Mouse (Mus musculus) liver, embryonic 13.5 days (tissue): ENCODE data around the gene Cacna1c. TPM values are rescaled to one million over a fixed set of nuclear protein-coding genes. Genes with fewer than 3 reads are reported as not detected.

Experiments
- ATAC-seq: fragments of 200-750 bp; cut with Nextera tagmentation; 2 replicates; pipeline ENCODE4 v1.8.0; 2017; ENCODE audit warnings: low read depth, mild to moderate bottlenecking, moderate number of reproducible peaks, moderate library complexity
- DNase-seq: peaks from one replicate; pipeline ENCODE4 v3.0.0; 2022
- H3K27ac ChIP-seq: fragments of 300-500 bp; sonication (generic); 2 replicates; pipeline ENCODE4 v1.5.1; 2015; ENCODE audit warnings: moderate library complexity, mild to moderate bottlenecking, inconsistent platforms
- H3K27me3 ChIP-seq: fragments of 300-500 bp; sonication (generic); 2 replicates; pipeline ENCODE4 v1.6.1; 2015; ENCODE audit warnings: mild to moderate bottlenecking, inconsistent platforms
- H3K36me3 ChIP-seq: fragments of 300-500 bp; sonication (generic); 2 replicates; pipeline ENCODE4 v1.6.1; 2015; ENCODE audit warnings: mild to moderate bottlenecking, inconsistent platforms
- H3K4me1 ChIP-seq: fragments of 300-500 bp; sonication (generic); replicated peaks from 2 replicates; pipeline ENCODE4 v1.6.1; 2015; ENCODE audit warnings: inconsistent platforms
- H3K4me2 ChIP-seq: fragments of 300-500 bp; sonication (generic); 2 replicates; pipeline ENCODE4 v1.6.1; 2015; ENCODE audit warnings: inconsistent platforms, mild to moderate bottlenecking, moderate library complexity
- H3K4me3 ChIP-seq: fragments of 300-500 bp; sonication (generic); replicated peaks from 2 replicates; pipeline ENCODE4 v1.5.1; 2015; ENCODE audit warnings: mild to moderate bottlenecking, inconsistent platforms
- H3K9ac ChIP-seq: fragments of 300-500 bp; sonication (generic); 2 replicates; pipeline ENCODE4 v1.6.1; 2015; ENCODE audit warnings: mild to moderate bottlenecking, inconsistent platforms
- H3K9me3 ChIP-seq: fragments of 300-500 bp; sonication (generic); replicated peaks from 2 replicates; pipeline ENCODE4 v1.6.1; 2016; ENCODE audit warnings: inconsistent platforms
- WGBS: fragments of 180-500 bp; shearing (Covaris S2); methylation state at CpG from one replicate; pipeline ENCODE4 v1.1.7; 2015; ENCODE audit not compliant: insufficient replicate concordance; 5-methylcytosine and 5-hydroxymethylcytosine counted together
- polyA plus RNA-seq: library from polyadenylated mRNA; unstranded; fragments of >200 nt; fragmentation: Nextera tagmentation; extraction: Ambion mirVana; gene quantifications from 2 replicates; pipeline ENCODE4 v1.2.1, GENCODE M21; 2015

Gene Cacna1c
- polyA plus RNA-seq, 1 experiment from 2014 or later, result 0.25 TPM

- H3K9ac ChIP-seq, result no peak overlapping the region
- no peaks in the 10 kb centered on the region for H3K27me3 ChIP-seq
- no peak overlapping the region for H3K4me2 ChIP-seq
- DNase-seq (no peak), ATAC-seq (no peak)
- H3K36me3 ChIP-seq, result no peaks in the 10 kb centered on the region
- no peaks in the 10 kb centered on the region for H3K4me1 ChIP-seq
- H3K4me3 ChIP-seq, result no peak overlapping the region
- H3K27ac ChIP-seq, result no peak overlapping the region
- no peaks in the 10 kb centered on the region for H3K9me3 ChIP-seq
- 62% methylated on average over 9 of the region's 9 CpGs for WGBS
Measured at GRCm38 (mm10) chr6:118935520-118936415, 260.4 kb downstream of the Cacna1c start.

GRCm38 (mm10) chr6:118934243-118934902 is 261.8 kb downstream of the Cacna1c start:
- no peak for DNase-seq
- 37% methylated on average over 9 of the region's 9 CpGs for WGBS
- no peak for ATAC-seq

GRCm38 (mm10) chr6:118933017-118933594 is 263.1 kb downstream of the Cacna1c start:
- Histone ChIP-seq H3K4me3 (no peak overlapping the region), H3K36me3 (no peaks in the 10 kb centered on the region), H3K27me3 (no peaks in the 10 kb centered on the region), H3K4me1 (no peaks in the 10 kb centered on the region), H3K9me3 (no peaks in the 10 kb centered on the region), H3K27ac (no peak overlapping the region), H3K9ac (no peak overlapping the region), H3K4me2 (no peak overlapping the region)
- WGBS, result 71% methylated on average over 9 of the region's 9 CpGs
- DNase-seq, result no peak
- ATAC-seq, result no peak

More at GRCm38 (mm10) chr6:118934243-118934902, 261.8 kb downstream of the Cacna1c start:
- Histone ChIP-seq H3K4me3 (no peak overlapping the region), H3K27ac (no peak overlapping the region), H3K9me3 (no peaks in the 10 kb centered on the region), H3K9ac (no peak overlapping the region), H3K27me3 (no peaks in the 10 kb centered on the region), H3K4me2 (no peak overlapping the region), H3K4me1 (no peaks in the 10 kb centered on the region), H3K36me3 (no peaks in the 10 kb centered on the region)

- Histone ChIP-seq H3K9ac (no peak overlapping the region), H3K4me1 (no peaks in the 10 kb centered on the region), H3K4me3 (no peak overlapping the region), H3K4me2 (no peak overlapping the region), H3K36me3 (no peaks in the 10 kb centered on the region), H3K27ac (no peak overlapping the region), H3K27me3 (no peaks in the 10 kb centered on the region), H3K9me3 (no peaks in the 10 kb centered on the region)
- 55% methylated on average over 8 of the region's 8 CpGs for WGBS
- no peak for DNase-seq
- ATAC-seq, result no peak
Measured at GRCm38 (mm10) chr6:118932002-118932700, 264.1 kb downstream of the Cacna1c start.

GRCm38 (mm10) chr6:118926669-118927068 is 269.5 kb downstream of the Cacna1c start:
- Histone ChIP-seq H3K4me1 (0 out of 2 replicates have a peak, but pooled peaks cover 3% of the 10 kb centered on the region), H3K9ac (no peak overlapping the region), H3K4me2 (no peak overlapping the region), H3K27ac (no peak overlapping the region), H3K4me3 (no peak overlapping the region), H3K36me3 (no peaks in the 10 kb centered on the region), H3K9me3 (no peaks in the 10 kb centered on the region), H3K27me3 (no peaks in the 10 kb centered on the region)
- DNase-seq (no peak), ATAC-seq (no peak)
- 58% methylated on average over 3 of the region's 3 CpGs for WGBS

- Histone ChIP-seq H3K27ac (no peak overlapping the region), H3K4me3 (no peak overlapping the region), H3K9ac (no peak overlapping the region), H3K27me3 (no peaks in the 10 kb centered on the region), H3K36me3 (no peaks in the 10 kb centered on the region), H3K9me3 (no peaks in the 10 kb centered on the region), H3K4me1 (0 out of 2 replicates have a peak, but pooled peaks cover 3% of the 10 kb centered on the region), H3K4me2 (no peak overlapping the region)
- DNase-seq (no peak), ATAC-seq (no peak)
- 64% methylated on average over 12 of the region's 12 CpGs for whole genome bisulfite sequencing
Measured at GRCm38 (mm10) chr6:118924426-118924825, 271.8 kb downstream of the Cacna1c start.

GRCm38 (mm10) chr6:118923926-118924325 is 272.3 kb downstream of the Cacna1c start:
- Histone ChIP-seq H3K9me3 (no peaks in the 10 kb centered on the region), H3K36me3 (no peaks in the 10 kb centered on the region), H3K4me2 (no peak overlapping the region), H3K4me1 (0 out of 2 replicates have a peak, but pooled peaks cover 3% of the 10 kb centered on the region), H3K9ac (no peak overlapping the region), H3K4me3 (no peak overlapping the region), H3K27ac (no peak overlapping the region), H3K27me3 (no peaks in the 10 kb centered on the region)
- 42% methylated on average over 2 of the region's 2 CpGs for WGBS
- DNase-seq, result no peak
- no peak for ATAC-seq

GRCm38 (mm10) chr6:118923212-118923577 is 273.0 kb downstream of the Cacna1c start:
- H3K27ac ChIP-seq, result no peak overlapping the region
- no peak overlapping the region for H3K4me3 ChIP-seq
- H3K9ac ChIP-seq, result no peak overlapping the region
- H3K9me3 ChIP-seq, result no peaks in the 10 kb centered on the region
- 70% methylated on average over 5 of the region's 5 CpGs for WGBS
- no peak overlapping the region for H3K4me2 ChIP-seq
- DNase-seq (no peak), ATAC-seq (no peak)
- H3K27me3 ChIP-seq, result no peaks in the 10 kb centered on the region
- H3K4me1 ChIP-seq, result 0 out of 2 replicates have a peak, but pooled peaks cover 3% of the 10 kb centered on the region
- H3K36me3 ChIP-seq, result no peaks in the 10 kb centered on the region

- Histone ChIP-seq H3K4me2 (no peak overlapping the region), H3K4me3 (no peak overlapping the region), H3K9me3 (no peaks in the 10 kb centered on the region), H3K27ac (no peak overlapping the region), H3K36me3 (no peaks in the 10 kb centered on the region), H3K9ac (no peak overlapping the region), H3K27me3 (no peaks in the 10 kb centered on the region), H3K4me1 (0 out of 2 replicates have a peak, but pooled peaks cover 3% of the 10 kb centered on the region)
- DNase-seq, result peak; percentile 59
- WGBS, result 25% methylated on average over 13 of the region's 13 CpGs
- no peak for ATAC-seq
Measured at GRCm38 (mm10) chr6:118922328-118923211, 273.6 kb downstream of the Cacna1c start.

- no peak for DNase-seq
- no peaks in the 10 kb centered on the region for H3K27me3 ChIP-seq
- H3K4me1 ChIP-seq, result no peaks in the 10 kb centered on the region
- ATAC-seq, result no peak
- no peaks in the 10 kb centered on the region for H3K36me3 ChIP-seq
- H3K9ac ChIP-seq, result no peak overlapping the region
- H3K27ac ChIP-seq, result no peak overlapping the region
- no peak overlapping the region for H3K4me3 ChIP-seq
- H3K9me3 ChIP-seq, result no peaks in the 10 kb centered on the region
- H3K4me2 ChIP-seq, result no peak overlapping the region
- 45% methylated on average over 4 of the region's 4 CpGs for WGBS
Measured at GRCm38 (mm10) chr6:118908176-118908575, 288.0 kb downstream of the Cacna1c start.
